ENCODE assay signal across 16 mouse cellular contexts in the genomic region with DNA sequence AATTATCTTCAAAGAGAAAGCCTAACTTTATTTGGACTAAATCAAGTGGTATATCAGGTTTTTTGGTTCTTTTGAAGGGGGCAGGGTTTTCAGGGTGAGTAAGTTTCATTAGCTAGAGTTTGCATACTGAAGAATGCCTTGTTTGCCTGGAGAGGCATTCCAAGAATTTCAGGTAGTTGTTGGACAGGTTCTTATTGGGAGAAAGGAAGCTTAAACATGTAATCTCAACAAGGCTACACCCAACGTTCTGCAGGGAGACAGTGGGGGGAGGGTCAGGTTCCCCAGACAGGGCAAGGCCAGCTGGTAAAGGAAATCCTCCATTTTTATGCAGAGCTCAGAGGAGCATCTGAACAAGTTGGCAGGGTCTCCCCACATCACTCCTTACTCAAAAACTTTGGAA.
DNase-seq lines count a peak whose midpoint lies in the region; ATAC-seq and TF ChIP-seq lines count a peak whose summit lies in the region.
"Had no signal": no experiment of that assay in that cellular context is flagged by ENCODE, and none has a peak within 500 bp of the region (broad histone marks: within the 10 kb centered on the region; RNA-seq: fewer than 3 reads in every experiment).

No protein-coding gene starts in this region.

- TF ChIP-seq CTCF in layer of hippocampus, adult 2 months (conservative IDR thresholded peaks at IDR 0.05): no peak
- TF ChIP-seq CTCF in lung, postnatal 0 days (IDR thresholded peaks at IDR 0.05): no peak

- peak; percentile 94 for TF ChIP-seq EP300 in lung, postnatal 0 days (IDR thresholded peaks at IDR 0.05)

- peak; percentile 88 for ATAC-seq in lung, postnatal 0 days
- ATAC-seq: midbrain, embryonic 13.5 days; Patski had no signal

- no peak overlapping the region for H3K9ac ChIP-seq in lung, postnatal 0 days (replicated peaks; ENCODE audit: low read depth)
- H3K9ac ChIP-seq: forebrain, embryonic 12.5 days; hindbrain, embryonic 12.5 days; midbrain, embryonic 13.5 days had no signal

- no peak for DNase-seq in layer of hippocampus, adult 2 months (ENCODE audit: low spot score in 2 of 2)
- DNase-seq in layer of hippocampus, postnatal 36 days: no peak
- peak; percentile 24 for DNase-seq in kidney, postnatal 14 days
- DNase-seq in lung, postnatal 0 days (ENCODE audit: low spot score): peak; percentile 75
- DNase-seq in yolk sac, embryonic 10.5 days (ENCODE audit: low spot score): peak; percentile 3
- DNase-seq in layer of hippocampus, postnatal 10 days (ENCODE audit: low spot score in 2 of 2): no peak
- no peak for DNase-seq in left cerebral cortex, postnatal 14 days (ENCODE audit: low spot score in 2 of 2)
- no peak for DNase-seq in left cerebral cortex, adult 11 months (ENCODE audit: low spot score)
- DNase-seq: B cell, adult 2 months; cerebellum, adult 9-11 months; gastrocnemius, postnatal 10 days; right cerebral cortex, postnatal 25 days had no signal

- H3K27me3 ChIP-seq in lung, postnatal 0 days (replicated peaks; ENCODE audit: insufficient read depth, low read length): no peaks in the 10 kb centered on the region

- WGBS in lung, postnatal 0 days: 0% methylated on average over 1 of the region's 1 CpGs

- H3K27ac ChIP-seq in layer of hippocampus, adult 2 months: peak overlapping the region; percentile 28; the same call in 1 of the 2 replicates
- 0 out of 2 replicates have a peak overlapping the region, but pooled peaks have one; percentile 20 for H3K27ac ChIP-seq in lung, postnatal 0 days (ENCODE audit: low read length)
- H3K27ac ChIP-seq: forebrain, embryonic 12.5 days; hindbrain, embryonic 12.5 days; midbrain, embryonic 13.5 days had no signal

- no peak overlapping the region for H3K4me2 ChIP-seq in lung, postnatal 0 days (replicated peaks; ENCODE audit: low read depth, low read length)
- H3K4me2 ChIP-seq: forebrain, embryonic 12.5 days; hindbrain, embryonic 12.5 days; midbrain, embryonic 13.5 days had no signal

- no peaks in the 10 kb centered on the region for H3K9me3 ChIP-seq in lung, postnatal 0 days (ENCODE audit: low read length)
- H3K9me3 ChIP-seq: forebrain, embryonic 12.5 days; hindbrain, embryonic 12.5 days; midbrain, embryonic 13.5 days had no signal

- no peaks in the 10 kb centered on the region for H3K36me3 ChIP-seq in lung, postnatal 0 days (ENCODE audit: insufficient read depth, low read length)
- H3K36me3 ChIP-seq: forebrain, embryonic 12.5 days; hindbrain, embryonic 12.5 days; midbrain, embryonic 13.5 days had no signal

- intact Hi-C loops in left cerebral cortex, postnatal 14 days (cut with DNase I): no loop called here

- no peak overlapping the region for H3K4me3 ChIP-seq in layer of hippocampus, adult 2 months
- H3K4me3 ChIP-seq in lung, postnatal 0 days (ENCODE audit: low read depth, low read length): no peak overlapping the region
- H3K4me3 ChIP-seq: forebrain, embryonic 12.5 days; hindbrain, embryonic 12.5 days; midbrain, embryonic 13.5 days had no signal

- H3K4me1 ChIP-seq in lung, postnatal 0 days (ENCODE audit: insufficient read depth, low read depth, low read length): no peaks in the 10 kb centered on the region
- H3K4me1 ChIP-seq: forebrain, embryonic 12.5 days; hindbrain, embryonic 12.5 days; midbrain, embryonic 13.5 days had no signal

Comparison
In these comparisons a context has a peak if more than half of its experiments do, and no peak if none do; other contexts are left out.
1. DNase-seq: peak in kidney, postnatal 14 days (single experiment), lung, postnatal 0 days (single experiment) and yolk sac, embryonic 10.5 days (single experiment); none in layer of hippocampus, adult 2 months (0 of 2), layer of hippocampus, postnatal 36 days (0 of 2), layer of hippocampus, postnatal 10 days (0 of 2), left cerebral cortex, postnatal 14 days (0 of 2) and left cerebral cortex, adult 11 months (single experiment).